Mouse (Mus musculus): Measurements from ENCODE around the gene Dgat2.

GRCm38 (mm10) chr7:99146011-99146410 lies 36.5 kb downstream of the Dgat2 start:
- TF ChIP-seq ETS1 (conservative IDR thresholded peaks at IDR 0.05; ENCODE audit: low read depth, low read length) = no peak
- no peak for TF ChIP-seq CTCF (conservative IDR thresholded peaks at IDR 0.05 in 1 of 2, IDR thresholded peaks at IDR 0.05 in 1 of 2; ENCODE audit: low read depth in 2 of 2, low read length in 2 of 2)
- TF ChIP-seq MAFK (IDR thresholded peaks at IDR 0.05; ENCODE audit: insufficient replicate concordance, low read length) = no peak

Data from CH12.LX (cell line).